Mouse (Mus musculus) bone marrow macrophage, adult 2 months (primary cell): ENCODE measurements around the gene Ctnna3.

ENCODE experiments used
- CTCF ChIP-seq: IDR thresholded peaks from 2 replicates; pipeline ENCODE4 v1.5.1; 2012; ENCODE audit warnings: low read depth, mild to moderate bottlenecking, low read length, moderate library complexity
- POLR2A ChIP-seq: IDR thresholded peaks from 2 replicates; pipeline ENCODE4 v1.6.1; 2012; ENCODE audit warnings: mild to moderate bottlenecking, low read depth, low read length, borderline replicate concordance

DNA sequence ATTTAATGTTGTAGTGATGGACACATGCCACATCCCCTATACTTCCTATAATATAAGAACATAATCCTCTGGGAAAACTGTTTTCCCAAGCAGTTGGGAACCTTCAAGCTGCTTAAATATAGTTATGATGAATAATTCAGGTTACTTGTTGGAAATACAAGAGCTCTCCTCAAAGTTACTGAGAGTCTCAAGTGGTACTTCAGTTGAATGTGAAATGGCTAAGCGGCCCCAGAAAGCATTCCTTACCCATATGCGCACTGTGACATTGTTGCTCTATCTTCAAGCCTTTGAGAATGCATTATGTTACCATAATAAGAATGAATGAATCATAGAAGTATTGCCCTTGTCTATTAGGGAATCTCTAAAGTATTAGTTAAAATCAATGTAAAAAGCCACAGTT lies 542.4 kb downstream of the Ctnna3 start:
- TF ChIP-seq CTCF (no peak), POLR2A (no peak)
